Mouse (Mus musculus) erythroblast, embryonic 14.5 days (primary cell): ENCODE results near the gene Dip2b.
"Not testable (repeated sequence)": the region's sequence is repeated elsewhere in the genome, so short reads cannot be mapped to it uniquely, and the experiment has no call there.

Experiments used
- GATA1 ChIP-seq: IDR thresholded peaks from 2 replicates; pipeline ENCODE4 v1.6.1; 2012; ENCODE audit warnings: low read length, inconsistent platforms, mixed read lengths
- TAL1 ChIP-seq: IDR thresholded peaks from 3 replicates; pipeline ENCODE4 v1.6.1; 2012; ENCODE audit warnings: low read length, inconsistent platforms, mixed read lengths

- not testable (repeated sequence) for TF ChIP-seq TAL1, GATA1
Observed at GRCm38 (mm10) chr15:100260351-100260750, 221.9 kb downstream of the Dip2b start.
